Mouse (Mus musculus) midbrain, embryonic 11.5 days (tissue): ENCODE measurements around the gene Gtpbp2. TPM values are rescaled to one million over a fixed set of nuclear protein-coding genes. Genes with fewer than 3 reads are reported as not detected.

ENCODE experiments used
- ATAC-seq: fragments of 200-750 bp; cut with Nextera tagmentation; 2 replicates; pipeline ENCODE4 v1.8.0; 2017; ENCODE audit warnings: moderate TSS enrichment, moderate library complexity; ENCODE audit not compliant: low FRiP score
- DNase-seq: peaks from one replicate; pipeline ENCODE4 v3.0.0; 2015; ENCODE audit warnings: low spot score; ENCODE audit errors: missing footprints
- H3K27ac ChIP-seq: fragments of 300-500 bp; sonication (generic); 2 replicates; pipeline ENCODE4 v1.5.1; 2014; ENCODE audit warnings: low read depth, low read length
- H3K27me3 ChIP-seq: fragments of 300-500 bp; sonication (generic); 2 replicates; pipeline ENCODE4 v1.6.1; 2014; ENCODE audit warnings: mild to moderate bottlenecking, low read length, moderate library complexity, mixed read lengths; ENCODE audit not compliant: control insufficient read depth, insufficient read depth
- H3K36me3 ChIP-seq: fragments of 300-500 bp; sonication (generic); 2 replicates; pipeline ENCODE4 v1.6.1; 2014; ENCODE audit warnings: mild to moderate bottlenecking, low read length, moderate library complexity, mixed read lengths; ENCODE audit not compliant: control insufficient read depth, insufficient read depth
- H3K4me1 ChIP-seq: fragments of 300-500 bp; sonication (generic); 2 replicates; pipeline ENCODE4 v1.6.1; 2014; ENCODE audit warnings: low read length; ENCODE audit not compliant: control insufficient read depth, insufficient read depth
- H3K4me2 ChIP-seq: fragments of 300-500 bp; sonication (generic); 2 replicates; pipeline ENCODE4 v1.6.1; 2014; ENCODE audit warnings: mild to moderate bottlenecking, moderate library complexity
- H3K4me3 ChIP-seq: fragments of 300-500 bp; sonication (generic); 2 replicates; pipeline ENCODE4 v1.5.1; 2014; ENCODE audit warnings: low read depth, low read length
- H3K9ac ChIP-seq: fragments of 300-500 bp; sonication (generic); 2 replicates; pipeline ENCODE4 v1.6.1; 2014; ENCODE audit warnings: low read length
- H3K9me3 ChIP-seq: fragments of 300-500 bp; sonication (generic); 2 replicates; pipeline ENCODE4 v1.6.1; 2016; ENCODE audit warnings: low read length; ENCODE audit not compliant: control insufficient read depth
- WGBS: fragments of 180-500 bp; shearing (Covaris S2); extraction: QIAGEN DNeasy Blood & Tissue Kit; methylation state at CpG from one replicate; pipeline ENCODE4 v1.1.7; 2014; 5-methylcytosine and 5-hydroxymethylcytosine counted together
- polyA plus RNA-seq: library from polyadenylated mRNA; unstranded; fragments of >200 nt; fragmentation: Nextera tagmentation; extraction: Ambion mirVana; gene quantifications from 2 replicates; pipeline ENCODE4 v1.2.1, GENCODE M21; 2014

Gene Gtpbp2
- polyA plus RNA-seq, 1 experiment from 2014 or later: 16.8 TPM

DNA sequence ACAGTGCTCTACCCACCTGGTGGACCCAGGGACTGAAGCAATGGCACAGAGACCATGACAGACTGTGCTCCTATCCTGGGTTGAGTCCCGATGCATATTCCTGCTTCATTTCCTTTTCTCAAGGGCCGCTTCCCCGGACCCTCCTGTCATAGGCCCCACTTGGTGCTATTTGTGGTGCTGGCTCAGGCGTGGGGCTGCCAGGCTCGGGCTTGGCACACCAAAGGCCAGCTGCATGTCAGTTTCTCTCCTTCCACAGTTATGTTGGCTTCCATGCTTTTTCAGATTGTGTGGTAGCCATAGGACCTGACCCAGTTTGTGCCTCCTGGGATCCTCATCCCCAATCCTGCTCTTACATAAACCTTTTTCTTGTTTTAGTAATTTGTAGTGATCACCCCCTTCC, 7.9 kb downstream of the Gtpbp2 start:
- Histone ChIP-seq H3K9me3 (no peaks in the 10 kb centered on the region), H3K9ac (no peak overlapping the region), H3K4me2 (no peak overlapping the region), H3K27ac (no peak overlapping the region), H3K27me3 (no peaks in the 10 kb centered on the region), H3K36me3 (peaks cover 29% of the 10 kb centered on the region), H3K4me3 (no peak overlapping the region), H3K4me1 (no peaks in the 10 kb centered on the region)
- DNase-seq: peak; percentile 21
- ATAC-seq: no peak
- 93% methylated on average over 5 of the region's 5 CpGs for WGBS

DNA sequence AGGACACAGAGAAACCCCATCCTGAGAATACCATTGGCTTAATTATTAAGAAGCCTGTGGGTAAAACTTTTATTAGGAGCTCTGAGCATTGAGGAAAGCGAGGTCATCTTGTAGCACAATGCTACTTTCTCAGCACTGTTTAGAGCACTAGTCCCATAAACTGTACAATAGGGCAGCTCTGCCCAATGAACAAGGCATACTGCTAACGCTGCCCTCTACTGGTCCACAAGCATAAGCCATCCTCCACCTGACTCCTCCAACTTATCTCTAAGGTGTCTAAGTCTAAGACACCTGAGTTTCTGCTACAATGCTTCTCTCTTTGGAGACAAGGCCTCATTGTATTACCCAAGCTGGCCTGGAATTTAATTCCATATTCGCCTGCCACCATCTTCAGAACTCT, 9.7 kb downstream of the Gtpbp2 start:
- 81% methylated on average over 3 of the region's 3 CpGs for WGBS
- peaks cover 24% of the 10 kb centered on the region for H3K36me3 ChIP-seq

DNA sequence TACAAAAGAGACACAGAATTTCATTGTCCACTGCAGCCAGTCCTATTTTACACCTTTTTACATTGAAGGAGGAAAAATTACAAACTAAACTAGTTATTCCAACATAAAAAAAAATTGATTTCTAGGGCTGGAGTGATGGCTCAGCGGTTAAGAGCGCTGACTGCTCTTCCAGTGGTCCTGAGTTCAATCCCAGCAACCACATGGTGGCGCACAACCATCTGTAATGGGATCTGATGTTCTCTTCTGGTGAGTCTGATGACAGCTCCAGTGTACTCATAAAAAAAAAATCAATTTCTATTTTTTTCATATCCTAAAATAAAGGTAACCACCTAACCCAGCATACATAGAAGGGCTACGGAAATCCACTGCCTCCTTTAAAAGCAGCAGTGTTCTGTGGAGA, 21.4 kb downstream of the Gtpbp2 start:
- Histone ChIP-seq H3K36me3 (peaks cover 26% of the 10 kb centered on the region), H3K27ac (no peak overlapping the region), H3K27me3 (no peaks in the 10 kb centered on the region), H3K4me1 (no peaks in the 10 kb centered on the region), H3K4me3 (no peak overlapping the region), H3K9ac (no peak overlapping the region), H3K9me3 (no peaks in the 10 kb centered on the region), H3K4me2 (no peak overlapping the region)
- 82% methylated on average over 4 of the region's 4 CpGs for WGBS
- DNase-seq (no peak), ATAC-seq (no peak)

More for the DNA sequence above, 9.7 kb downstream of the Gtpbp2 start:
- ATAC-seq (no peak), DNase-seq (no peak)
- Histone ChIP-seq H3K4me1 (no peaks in the 10 kb centered on the region), H3K4me3 (no peak overlapping the region), H3K9me3 (no peaks in the 10 kb centered on the region), H3K27ac (no peak overlapping the region), H3K27me3 (no peaks in the 10 kb centered on the region), H3K9ac (no peak overlapping the region), H3K4me2 (no peak overlapping the region)

DNA sequence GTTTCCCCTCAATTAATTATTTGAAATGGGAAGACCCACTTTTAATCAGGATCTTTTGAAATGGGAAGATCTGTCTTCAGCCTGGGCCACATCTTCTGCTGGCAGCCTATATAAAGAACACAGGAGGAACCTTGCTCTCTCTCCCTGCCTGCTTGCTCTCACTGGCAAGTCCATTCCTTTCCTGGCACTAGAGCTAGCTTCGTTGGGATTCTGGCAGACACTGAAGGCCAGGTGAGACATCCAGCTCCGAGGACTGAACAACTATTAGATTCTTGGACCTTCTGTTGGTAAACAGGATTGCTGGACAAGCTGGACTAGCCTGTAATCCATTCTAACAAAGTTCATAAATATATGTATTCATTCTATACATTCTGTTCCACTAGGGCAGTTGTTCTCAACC, 28.0 kb downstream of the Gtpbp2 start:
- Histone ChIP-seq H3K4me3 (no peak overlapping the region), H3K4me2 (no peak overlapping the region), H3K9me3 (no peaks in the 10 kb centered on the region), H3K27ac (no peak overlapping the region), H3K4me1 (no peaks in the 10 kb centered on the region), H3K27me3 (no peaks in the 10 kb centered on the region), H3K36me3 (peaks cover 19% of the 10 kb centered on the region), H3K9ac (no peak overlapping the region)
- ATAC-seq (no peak), DNase-seq (no peak)
- 93% methylated on average over 2 of the region's 2 CpGs for WGBS

DNA sequence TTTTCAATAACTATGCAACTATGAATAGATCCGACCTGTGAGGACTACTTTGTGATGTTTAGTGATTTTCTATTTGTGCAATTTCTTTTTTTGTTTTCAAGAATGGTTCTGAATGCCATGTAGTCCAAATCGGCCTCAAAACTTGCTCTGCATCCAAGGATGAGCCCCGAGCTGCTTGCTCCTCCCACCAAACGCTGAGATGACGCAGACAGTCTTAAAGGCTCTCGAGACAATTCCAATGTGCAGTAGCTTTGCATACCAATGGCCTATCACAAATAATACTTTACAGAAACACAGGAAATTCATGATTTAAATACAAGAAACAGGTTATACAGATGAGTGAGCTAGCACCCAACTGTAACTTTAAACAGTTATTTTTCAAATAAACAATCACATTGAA, 40.3 kb downstream of the Gtpbp2 start:
- DNase-seq (no peak), ATAC-seq (no peak)
- 75% methylated on average over 6 of the region's 6 CpGs for WGBS
- Histone ChIP-seq H3K4me3 (peak overlapping the region; percentile 70; the same call in 1 of the 2 replicates), H3K9me3 (no peaks in the 10 kb centered on the region), H3K27me3 (no peaks in the 10 kb centered on the region), H3K4me2 (peak overlapping the region; percentile 74), H3K36me3 (peaks cover 5% of the 10 kb centered on the region; the same call in 1 of the 2 replicates), H3K27ac (no peak overlapping the region), H3K4me1 (peaks cover 17% of the 10 kb centered on the region), H3K9ac (no peak overlapping the region)

DNA sequence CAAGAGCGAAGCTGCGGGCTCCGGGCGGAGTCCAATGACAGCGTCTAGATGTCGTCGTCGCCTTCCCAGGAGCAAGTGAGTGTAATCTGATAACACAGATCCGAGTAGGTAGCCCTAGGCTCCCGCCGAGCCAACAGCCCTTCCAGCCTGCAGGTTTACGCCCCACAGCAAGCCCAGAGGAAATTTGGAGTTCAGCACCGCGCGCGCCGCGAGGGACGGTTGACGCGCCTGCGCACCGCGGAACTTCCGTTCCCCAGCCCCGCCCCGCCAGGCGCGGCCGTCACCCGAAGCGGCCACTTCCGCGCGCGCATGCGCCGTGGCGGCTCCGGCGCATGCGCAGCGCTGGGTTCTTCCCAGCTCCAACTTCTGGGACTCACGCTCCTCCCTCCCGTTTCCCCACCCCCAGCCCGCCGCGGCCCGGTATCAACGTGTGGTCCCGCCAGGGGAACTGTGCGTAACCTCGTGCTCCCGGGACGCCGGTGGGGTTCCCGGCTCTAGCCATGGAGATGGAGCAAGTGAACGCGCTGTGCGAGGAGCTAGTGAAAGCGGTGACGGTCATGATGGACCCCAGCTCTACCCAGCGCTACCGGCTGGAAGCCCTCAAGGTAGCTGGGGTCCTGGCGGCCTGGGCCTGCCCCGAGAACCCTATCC, 41.7 kb downstream of the Gtpbp2 start, which contains the start of the genes Polh and Xpo5:
Gene Polh, minus strand, starts transcription at position 225 of the 651 bp plus-strand sequence.
Gene Xpo5, plus strand, starts transcription at position 362 of the 651 bp plus-strand sequence.
- H3K27ac ChIP-seq: peak within 1 kb of the TSS; percentile 64
- ATAC-seq (peak; percentile 97), DNase-seq (peak; percentile 100)
- no peaks in the 10 kb centered on the region for H3K27me3 ChIP-seq
- peak within 1 kb of the TSS; percentile 80 for H3K9ac ChIP-seq
- peak within 1 kb of the TSS; percentile 94 for H3K4me2 ChIP-seq
- H3K4me3 ChIP-seq: peak within 1 kb of the TSS; percentile 70
- under 1% methylated on average over 65 of the region's 66 CpGs for WGBS
- H3K36me3 ChIP-seq: peaks cover 12% of the 10 kb centered on the region
- no peaks in the 10 kb centered on the region for H3K9me3 ChIP-seq
- peaks cover 17% of the 10 kb centered on the region for H3K4me1 ChIP-seq

DNA sequence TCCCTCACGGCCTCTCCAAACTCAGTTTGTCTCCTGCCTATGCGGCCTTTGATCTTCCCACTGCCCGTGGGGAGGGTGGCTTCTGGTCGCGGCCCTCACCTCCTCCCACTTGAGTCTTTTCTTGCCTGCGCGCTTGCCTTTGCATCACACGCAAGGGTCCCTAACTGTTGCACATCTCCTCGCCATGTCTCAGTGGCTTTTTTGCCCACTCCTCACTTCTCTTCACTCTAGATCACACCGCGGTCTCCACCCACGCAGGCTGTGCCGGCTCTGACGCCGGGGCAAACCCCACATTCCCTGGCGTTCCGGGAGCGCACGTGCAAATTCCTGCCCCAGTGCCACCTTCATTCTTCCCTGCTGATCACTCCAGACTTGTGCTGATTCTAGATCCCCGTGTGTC, 42.2 kb downstream of the Gtpbp2 start:
- WGBS: 0% methylated on average over 20 of the region's 20 CpGs

DNA sequence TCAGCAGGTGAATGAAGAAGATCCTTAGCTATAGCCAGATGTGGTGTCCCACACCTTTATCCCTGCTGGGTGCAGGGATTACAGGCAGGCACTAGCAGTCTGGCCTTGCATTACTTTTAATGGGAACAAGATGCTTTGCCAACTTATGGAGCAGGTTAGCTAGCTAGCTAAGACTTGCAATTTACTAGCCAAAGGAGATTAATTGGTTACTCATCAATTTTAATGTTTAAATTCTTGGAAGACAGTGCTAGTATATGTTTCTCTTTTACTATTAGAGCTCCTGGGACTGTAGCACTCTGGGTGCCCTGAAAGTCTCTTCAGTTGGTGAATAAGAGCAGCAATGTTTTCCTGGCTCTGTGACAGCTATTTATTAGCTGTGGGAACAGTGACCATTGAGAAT, 45.8 kb downstream of the Gtpbp2 start:
- Histone ChIP-seq H3K9me3 (no peaks in the 10 kb centered on the region), H3K4me1 (peaks cover 12% of the 10 kb centered on the region), H3K4me3 (no peak overlapping the region), H3K4me2 (no peak overlapping the region), H3K27ac (no peak overlapping the region), H3K27me3 (no peaks in the 10 kb centered on the region), H3K36me3 (peaks cover 25% of the 10 kb centered on the region), H3K9ac (no peak overlapping the region)
- no peak for ATAC-seq
- no peak for DNase-seq

More for the DNA sequence above, 42.2 kb downstream of the Gtpbp2 start:
- H3K36me3 ChIP-seq: peaks cover 13% of the 10 kb centered on the region
- H3K4me2 ChIP-seq: peak overlapping the region; percentile 94
- H3K4me3 ChIP-seq: peak overlapping the region; percentile 70
- H3K4me1 ChIP-seq: peaks cover 17% of the 10 kb centered on the region
- H3K9me3 ChIP-seq: no peaks in the 10 kb centered on the region
- no peak overlapping the region for H3K27ac ChIP-seq
- ATAC-seq (no peak), DNase-seq (no peak)
- peak overlapping the region; percentile 79 for H3K9ac ChIP-seq
- H3K27me3 ChIP-seq: no peaks in the 10 kb centered on the region

DNA sequence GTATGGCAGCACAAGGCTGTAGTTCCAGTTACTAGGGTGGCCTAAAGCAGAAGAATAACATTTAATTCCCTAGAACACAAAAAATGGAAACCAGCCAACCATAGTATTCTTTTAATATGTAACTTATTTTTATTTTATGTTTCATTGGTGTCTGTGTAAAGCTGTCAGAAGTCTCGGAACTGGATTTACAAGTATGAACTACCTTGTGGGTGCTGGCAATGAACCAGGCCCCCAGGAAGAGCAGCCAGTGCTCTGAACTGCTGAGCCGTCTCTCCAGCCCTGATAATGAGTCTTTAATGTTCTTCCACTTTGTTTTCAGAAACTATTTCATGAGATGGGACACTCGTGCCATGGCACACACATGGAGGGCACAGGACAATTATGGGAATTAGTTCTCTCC, 49.7 kb downstream of the Gtpbp2 start:
- Histone ChIP-seq H3K27ac (no peak overlapping the region), H3K4me1 (no peaks in the 10 kb centered on the region), H3K4me2 (no peak overlapping the region), H3K27me3 (no peaks in the 10 kb centered on the region), H3K9ac (no peak overlapping the region), H3K9me3 (no peaks in the 10 kb centered on the region), H3K36me3 (peaks cover 36% of the 10 kb centered on the region), H3K4me3 (no peak overlapping the region)
- WGBS: 92% methylated on average over 3 of the region's 3 CpGs
- ATAC-seq: no peak
- no peak for DNase-seq
